Mouse (Mus musculus) frontal cortex, postnatal 36 days (tissue): ENCODE measurements around the gene Ston2.

Experiments used
- DNase-seq, 2 experiments: peaks; one replicate each; pipeline ENCODE4 v3.0.0; 2022; ENCODE audit warnings: low spot score in 2 of 2

The Ston2 gene

DNA sequence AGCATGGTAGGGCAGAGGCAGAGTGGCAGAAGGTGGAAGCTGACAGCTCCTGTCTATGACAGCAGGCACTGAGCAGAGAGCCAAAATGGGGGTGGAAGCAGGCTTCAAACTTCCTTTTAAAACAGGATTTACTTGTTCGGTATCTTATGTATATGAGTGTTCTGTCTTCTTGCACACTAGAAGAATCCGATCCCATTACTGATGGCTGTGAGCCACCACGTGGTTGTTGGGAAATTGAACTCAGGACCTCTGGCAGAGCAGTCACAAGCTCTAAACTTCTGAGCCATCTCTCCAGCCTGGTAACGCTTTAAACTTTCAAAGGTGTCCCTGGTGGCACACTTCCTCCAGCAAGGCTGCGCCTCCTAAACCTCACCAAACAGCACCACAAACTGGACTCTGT, 85.4 kb downstream of the Ston2 start:
- DNase-seq, result no peak

DNA sequence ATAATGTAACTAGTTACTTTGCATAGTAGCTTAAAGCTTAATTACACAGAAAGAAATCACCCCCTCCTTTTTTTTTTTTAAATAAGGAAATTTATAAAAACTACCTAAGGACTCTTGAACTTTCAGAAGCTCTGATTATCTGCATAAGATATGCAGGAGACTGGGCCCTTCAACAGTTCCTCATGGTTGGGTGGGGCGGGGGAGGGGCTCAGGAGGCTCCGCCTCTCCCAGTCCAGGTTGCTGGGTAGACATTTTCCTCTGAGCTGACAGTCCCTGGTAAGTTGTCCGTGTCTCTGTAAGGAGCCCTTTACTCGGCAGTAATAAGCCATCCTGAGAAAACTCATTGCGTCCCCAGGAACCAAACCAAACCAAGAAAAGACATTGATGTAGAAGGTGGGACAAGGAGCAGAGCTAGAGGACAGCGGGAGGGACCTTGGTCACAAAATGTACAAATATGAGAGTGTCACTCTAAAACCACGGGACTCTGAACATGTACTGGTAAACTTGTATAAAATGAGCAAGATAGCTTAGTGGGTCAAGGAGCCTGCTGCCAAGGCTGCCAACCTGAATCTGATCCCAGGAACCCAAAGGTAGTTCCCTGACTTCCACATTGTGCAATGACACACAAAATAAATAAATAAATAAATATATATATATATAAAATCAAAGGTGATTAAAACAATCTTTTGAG, 88.6 kb downstream of the Ston2 start:
- no peak for DNase-seq

DNA sequence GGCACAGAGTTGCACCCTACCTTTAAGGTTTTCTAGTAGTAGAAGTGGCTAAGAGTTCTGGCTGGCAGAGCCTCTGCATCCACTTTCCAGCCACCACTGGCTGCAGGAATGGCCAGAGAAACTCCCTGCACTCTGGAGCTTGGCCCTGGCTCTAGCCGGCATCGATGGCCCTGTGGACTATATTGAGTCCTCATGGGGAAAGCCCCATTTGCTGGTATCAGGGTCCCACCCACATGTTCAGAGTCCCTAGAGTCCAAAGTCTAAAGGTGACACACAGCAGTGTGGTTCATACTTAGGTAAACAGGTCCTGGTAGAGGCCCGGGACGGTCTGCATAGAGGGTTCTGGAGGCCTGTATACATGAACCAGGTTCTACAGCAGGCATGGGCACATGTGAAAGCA, 92.0 kb downstream of the Ston2 start:
- no peak for DNase-seq

DNA sequence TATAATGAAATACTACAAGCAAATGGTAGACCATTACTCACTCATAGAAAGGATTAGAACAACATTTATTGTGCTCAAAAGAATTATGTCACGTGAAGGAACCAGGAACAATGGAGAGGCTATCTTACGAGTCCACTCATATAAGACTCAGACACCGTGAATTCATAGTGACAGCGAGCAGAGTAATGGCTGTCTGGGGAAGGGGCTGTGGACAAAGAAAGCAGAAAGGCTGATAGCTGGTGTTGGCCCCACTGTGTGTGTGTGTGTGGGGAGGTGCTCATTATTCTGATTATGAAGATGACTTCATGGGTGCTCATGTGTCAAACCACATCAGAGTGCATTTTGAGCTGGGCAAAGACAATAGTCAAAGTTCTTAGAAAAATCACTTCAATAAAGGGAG, 92.4 kb downstream of the Ston2 start:
- no peak for DNase-seq

DNA sequence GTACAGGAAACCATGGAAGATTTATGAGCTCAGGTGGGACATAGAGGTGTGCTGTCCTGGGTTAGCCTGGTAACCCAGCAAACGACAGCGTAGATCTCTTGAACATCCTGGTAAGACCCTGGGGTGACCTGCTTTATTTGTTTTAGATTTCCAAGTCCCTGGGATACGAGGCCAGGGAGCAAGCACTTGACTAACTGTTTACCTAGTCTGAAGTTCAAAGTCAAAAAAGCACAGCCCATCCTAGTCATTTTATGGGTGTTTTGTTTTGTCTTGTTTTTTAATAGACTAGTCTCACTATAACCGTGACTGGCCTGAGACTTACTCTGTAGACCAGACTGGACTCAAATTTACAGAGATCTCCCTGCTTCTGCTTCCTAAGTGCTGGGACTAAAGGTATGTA, 93.4 kb downstream of the Ston2 start:
- no peak for DNase-seq

DNA sequence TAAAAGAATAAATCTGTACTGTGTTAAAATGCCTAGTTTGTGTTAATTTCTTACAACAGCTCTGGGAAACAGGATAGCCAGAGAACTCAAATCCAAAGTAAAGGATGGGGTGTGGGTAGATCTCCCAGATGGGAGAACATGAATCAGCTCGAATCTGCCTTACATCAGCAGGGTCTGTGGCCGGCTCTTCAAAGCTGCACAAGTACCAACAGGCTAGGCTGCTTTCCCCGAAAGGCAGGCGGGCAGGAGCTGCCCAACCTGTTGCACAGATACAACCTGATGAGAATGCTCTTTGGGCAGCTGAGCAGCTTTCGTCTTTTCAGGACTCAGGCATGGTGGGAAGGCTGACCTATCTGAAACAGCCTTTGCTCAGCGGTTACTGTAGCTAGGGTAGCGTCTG, 94.6 kb downstream of the Ston2 start:
- no peak for DNase-seq

DNA sequence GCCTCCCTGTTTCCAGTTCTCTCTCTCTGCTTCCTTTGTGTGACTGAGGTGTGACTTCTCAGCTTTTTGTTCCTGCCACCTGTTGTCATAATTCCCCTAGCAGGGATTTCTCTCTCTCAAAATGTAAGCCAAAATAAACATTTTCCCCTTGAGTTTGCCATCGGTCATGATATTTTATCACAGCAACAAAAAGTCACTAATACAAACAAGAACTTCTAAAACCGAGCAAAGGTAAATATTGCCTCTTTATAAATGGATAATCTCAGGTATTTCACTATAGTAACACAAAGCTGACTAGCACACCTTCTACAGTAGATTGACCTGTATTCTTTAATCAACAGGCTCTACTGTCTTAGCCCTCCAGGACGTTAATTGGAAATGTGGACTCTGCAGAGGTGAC, 95.2 kb downstream of the Ston2 start:
- DNase-seq, result no peak

DNA sequence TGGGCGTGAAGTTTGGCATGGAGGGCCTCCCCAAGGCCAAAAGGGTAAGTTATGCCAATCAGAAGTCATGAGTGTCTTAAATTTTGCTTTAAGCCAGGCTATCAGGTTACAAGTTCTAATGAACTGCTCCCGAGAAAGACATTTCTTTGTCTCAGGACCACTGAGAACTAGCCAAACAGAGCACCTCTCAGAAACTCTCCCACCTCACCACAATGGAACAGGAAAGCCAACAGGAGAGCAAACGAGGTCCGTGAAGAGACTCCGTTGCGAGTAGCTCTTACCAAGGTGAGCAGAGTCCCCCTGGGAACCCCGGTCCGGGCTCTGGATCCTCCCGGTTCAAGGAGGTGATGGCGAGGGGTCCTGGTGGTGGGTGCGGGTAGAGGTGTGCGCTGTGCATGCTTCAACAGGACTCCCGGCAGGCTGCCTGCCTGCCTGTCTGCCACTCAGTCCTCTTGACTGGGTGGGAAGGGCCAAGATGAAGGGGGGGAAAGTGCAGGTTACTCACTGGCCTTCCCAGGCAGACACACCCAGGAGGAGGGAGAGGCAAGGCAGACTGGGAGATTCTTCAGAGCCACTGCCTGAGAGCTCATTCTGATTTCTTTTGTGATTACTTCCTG, 102.4 kb downstream of the Ston2 start:
- DNase-seq, result no peak

DNA sequence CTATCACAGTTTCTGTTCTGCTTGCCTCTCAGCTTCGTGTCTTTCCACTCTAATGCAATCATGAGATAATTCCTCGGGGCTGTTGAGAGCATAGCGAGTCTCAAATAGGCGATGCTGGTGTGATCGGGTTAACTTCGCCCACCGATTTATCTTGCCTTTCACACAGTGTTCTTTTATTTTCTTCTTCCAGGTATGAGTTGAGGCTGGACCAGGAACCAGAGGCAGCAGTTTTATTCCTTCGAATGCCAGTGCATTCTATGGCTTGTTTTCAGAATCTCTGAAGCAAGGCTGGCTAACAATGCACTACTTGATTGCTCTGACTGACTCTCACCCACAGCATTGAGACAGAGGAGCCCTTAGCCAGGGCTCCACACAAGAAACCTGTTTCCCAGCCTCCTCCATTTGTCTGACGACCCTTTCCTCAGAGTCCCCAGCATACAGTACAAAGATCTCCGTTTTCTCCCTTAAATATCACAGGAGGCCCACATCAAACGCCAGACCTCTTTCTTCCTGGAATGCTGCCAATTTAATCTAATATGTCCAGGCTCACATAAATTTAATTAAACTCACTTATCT, 103.3 kb downstream of the Ston2 start:
- no peak for DNase-seq

DNA sequence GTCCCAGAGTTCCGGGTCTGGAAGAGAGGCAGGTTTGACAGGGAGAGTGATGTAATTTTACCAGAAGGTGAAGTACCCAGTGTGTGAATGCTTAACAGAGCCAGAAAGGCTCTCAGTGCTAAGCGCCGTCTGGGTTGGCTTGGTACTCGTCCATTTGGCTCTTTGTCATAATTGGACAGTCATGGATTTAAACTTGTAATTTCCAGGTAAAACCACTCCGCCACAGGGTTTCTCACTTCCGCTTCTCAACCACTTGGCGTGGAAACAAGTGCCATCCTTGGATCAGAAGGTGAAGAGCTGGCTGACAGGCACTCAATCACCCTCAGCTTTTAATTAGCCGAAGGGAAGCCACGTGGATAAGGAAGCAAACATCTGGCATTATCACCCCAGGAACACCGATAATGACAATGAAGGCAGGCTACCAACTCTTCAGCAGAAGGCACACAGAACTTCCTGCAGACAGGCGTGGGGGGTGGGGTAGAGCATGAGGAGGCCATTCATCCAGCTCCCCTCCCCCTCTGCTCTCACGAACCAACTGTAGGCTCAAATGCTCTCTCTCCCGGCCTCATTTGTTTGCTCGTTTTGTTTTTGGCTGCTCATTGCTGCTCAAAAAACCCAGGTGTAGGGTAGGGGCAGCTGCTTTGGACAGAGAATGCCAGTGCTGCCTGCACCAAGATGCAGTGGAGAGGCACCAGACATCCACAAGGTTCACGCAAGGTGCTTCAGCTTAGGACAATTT, 103.9 kb downstream of the Ston2 start:
- DNase-seq, result no peak

DNA sequence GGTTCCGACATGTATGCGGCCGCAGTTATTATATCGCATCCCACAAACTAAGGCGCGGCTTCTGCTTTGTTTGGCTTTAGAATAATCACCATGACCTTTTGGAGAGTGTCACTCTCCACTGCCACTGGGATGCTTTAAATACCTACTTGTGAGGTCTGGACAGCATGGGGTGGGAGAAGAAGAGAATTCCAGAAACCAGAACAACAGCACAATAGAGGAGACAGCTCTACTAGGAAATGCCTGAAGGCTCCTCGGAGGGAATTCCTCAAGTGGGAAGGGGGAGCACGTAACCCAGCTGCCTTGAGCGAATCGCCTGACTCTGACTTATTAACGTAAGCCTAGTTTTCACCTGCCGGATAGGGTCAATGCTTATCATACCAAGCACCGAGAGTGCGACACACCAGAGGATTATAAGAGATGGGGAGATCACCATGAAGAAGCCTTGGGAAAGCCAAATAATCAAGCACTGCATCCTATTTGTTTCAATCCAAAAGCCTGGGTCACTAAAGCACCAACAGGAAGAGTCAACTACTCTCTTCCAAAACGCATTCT, 104.6 kb downstream of the Ston2 start:
- no peak for DNase-seq

DNA sequence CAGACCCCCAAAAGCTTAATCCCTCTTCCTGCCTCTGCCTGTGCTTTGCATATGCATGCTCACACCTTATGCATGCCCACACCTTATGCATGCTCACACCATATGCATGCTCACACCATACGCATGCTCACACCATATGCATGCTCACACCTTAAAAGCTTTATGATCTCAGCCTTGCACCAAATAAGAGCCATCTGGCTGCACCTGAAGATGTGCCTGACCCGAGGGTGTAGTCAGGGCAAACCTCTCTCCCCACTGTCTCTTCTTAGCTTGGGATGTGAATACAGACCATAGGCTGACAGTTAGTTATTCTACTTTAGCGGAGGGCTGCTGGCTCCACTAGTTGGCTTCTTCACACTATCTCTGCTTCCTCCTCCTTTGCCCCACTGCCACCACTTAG, 105.1 kb downstream of the Ston2 start:
- no peak for DNase-seq

DNA sequence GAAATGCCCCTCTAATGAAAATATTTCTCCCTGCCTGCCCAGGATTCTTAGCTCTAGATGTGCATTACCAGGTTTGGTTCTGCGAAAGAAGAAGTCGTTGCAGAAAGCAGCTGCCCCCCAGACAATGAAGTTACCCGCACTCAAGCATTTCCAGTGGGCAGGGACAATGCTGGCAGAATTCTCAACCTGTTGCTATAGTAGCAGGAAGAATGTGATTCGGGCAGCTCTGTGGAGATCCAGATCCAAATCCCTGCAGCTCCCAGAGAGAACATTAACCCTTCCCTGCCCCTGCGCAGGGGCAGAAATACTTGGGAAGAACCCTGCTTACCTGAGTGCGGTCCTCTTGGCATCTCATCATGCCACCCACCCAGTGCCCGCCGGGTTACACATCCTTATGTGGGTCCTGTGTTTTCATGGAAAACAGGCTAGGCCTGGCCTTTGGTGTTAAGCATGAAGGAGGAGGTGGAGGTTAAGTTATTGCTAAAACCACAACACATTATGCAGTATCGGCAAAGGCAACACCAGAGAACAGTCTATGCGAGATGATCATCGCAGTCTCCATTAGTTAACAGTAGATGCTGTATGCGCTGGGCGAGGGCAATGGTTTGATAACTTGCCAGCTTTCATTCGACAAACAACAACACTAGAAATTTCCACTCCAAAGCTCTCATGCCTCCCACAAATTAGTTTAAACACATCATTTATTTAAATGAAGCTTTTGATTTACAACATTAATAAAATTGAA, 108.7 kb downstream of the Ston2 start:
- DNase-seq, result peak; percentile 11 to 28

DNA sequence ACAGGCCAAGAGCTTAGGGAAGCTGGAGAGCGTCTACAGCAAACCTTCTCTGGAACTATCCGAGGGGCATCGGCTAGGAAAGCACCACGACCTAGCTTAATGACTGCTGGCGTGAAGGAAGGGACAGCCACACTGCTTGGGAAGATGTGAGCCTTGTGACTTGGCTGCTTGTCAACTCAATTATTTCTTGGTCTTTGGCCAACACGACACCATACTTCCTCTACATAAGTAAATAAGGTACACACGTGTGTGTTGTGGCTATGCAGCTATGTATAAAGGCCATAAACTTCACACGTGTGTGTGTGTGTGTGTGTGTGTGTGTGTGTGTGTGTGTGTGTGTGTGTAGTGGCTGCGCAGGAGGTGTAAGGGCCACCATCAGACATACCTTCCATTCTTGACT, 112.2 kb downstream of the Ston2 start:
- no peak for DNase-seq

DNA sequence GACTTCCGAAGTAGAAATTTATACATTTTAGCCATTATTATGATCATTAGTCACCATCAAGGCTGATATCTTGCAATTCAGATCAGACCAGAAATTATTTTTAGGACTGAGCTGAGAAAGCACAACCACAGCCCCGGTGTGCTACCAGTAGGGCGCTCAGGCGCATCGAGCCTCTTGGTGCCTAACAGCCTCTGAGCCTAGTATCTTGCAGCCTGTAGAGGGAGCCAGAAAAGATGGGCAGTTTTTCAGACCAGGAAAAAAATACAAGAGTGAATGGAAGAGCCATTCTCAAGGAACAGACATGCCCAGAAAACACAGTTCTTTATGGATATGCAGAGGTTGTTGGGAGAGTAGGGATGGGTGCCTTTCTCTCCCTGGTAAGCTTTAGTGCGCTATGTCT, 115.0 kb downstream of the Ston2 start:
- DNase-seq, result no peak

DNA sequence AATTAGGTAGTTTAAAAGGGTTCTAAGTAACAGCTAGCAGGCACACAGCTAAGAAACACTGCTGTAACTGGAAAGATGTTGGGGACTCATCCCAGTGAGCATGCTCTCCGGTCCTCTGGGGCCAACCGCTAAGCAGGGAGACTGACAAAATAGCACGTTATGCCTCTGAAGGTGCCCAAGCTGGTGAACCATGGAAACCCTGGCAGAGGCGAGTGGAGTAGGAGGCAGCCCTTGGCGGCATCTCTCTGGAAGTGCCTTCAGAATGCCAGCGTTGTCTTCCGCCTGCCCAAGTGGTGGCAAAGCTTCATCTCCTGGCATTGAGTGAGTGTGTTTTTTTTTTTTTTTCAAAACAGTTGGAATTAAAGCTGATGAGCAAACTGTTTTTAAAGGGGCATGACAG, 115.7 kb downstream of the Ston2 start:
- peak; percentile 24 to 43 for DNase-seq

DNA sequence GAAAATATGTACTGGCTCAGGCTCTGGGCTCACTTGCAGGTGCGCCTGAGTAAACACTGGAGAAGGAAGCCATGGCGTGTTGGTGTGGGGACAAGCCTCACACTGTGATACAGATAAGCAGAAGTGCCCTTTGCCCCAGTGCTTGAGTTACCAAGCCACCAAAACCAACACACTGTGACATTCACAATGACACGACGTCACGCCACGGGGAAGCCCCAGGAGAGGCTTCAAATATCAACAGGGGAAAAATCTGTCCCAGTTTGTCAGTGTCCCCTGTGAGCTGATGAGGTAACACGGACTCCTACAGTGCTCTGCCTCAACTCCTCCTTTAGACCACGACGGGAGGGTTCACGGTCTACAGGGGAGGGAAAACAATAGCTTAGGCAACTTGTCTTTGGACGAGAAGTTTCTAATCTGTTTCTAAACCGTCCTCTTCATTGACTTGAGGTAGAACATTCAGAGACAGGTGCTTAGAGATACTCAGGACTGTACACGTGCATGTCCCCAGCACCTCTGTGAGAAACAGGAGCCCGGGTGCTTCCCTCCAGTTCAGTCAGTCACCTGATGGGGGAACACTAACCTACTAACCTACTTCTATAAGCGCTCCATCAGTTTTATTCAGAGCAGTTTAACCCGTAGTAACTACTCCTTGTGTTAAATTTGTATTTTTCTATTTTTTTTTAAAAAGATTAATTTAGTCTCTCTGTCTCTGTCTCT, 119.5 kb downstream of the Ston2 start:
- DNase-seq, result no peak

DNA sequence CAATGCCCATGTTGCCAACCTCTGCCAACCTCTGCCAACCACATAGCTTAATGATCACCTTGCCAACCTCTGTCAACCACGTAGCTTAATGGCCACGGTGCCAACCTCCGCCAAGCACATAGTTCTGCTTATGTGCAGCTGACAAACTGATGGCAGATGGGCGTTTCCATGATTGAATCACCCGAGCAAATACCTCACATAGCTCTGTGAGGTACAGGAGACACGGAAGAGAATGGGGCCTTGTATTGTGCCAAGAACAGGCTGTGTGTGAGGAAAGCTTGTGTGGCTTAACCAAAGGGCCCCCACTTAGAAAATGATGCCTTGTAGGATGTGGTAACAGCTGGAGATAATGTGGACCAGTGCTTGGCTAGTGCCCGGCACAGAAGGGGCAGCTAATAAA, 120.4 kb downstream of the Ston2 start:
- DNase-seq, result no peak

DNA sequence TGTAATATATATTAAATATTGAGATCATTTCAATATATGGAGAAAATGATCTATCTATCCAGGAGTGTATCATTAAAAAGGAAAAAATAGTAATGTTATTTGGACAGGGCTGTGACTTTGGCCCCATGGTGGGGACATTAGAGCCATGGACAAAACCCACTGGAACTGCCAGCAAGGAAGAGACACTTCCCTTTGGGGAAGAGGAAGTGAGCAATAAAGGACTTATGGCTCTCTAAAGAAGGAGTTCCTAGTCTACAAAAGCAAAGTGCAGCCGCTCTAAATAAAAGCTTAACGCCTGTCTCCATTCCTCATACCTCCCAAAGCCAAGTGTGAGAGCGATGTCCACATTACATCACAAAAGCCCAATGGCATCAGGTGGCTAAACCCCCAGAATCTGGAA, 121.6 kb downstream of the Ston2 start:
- DNase-seq, result no peak

DNA sequence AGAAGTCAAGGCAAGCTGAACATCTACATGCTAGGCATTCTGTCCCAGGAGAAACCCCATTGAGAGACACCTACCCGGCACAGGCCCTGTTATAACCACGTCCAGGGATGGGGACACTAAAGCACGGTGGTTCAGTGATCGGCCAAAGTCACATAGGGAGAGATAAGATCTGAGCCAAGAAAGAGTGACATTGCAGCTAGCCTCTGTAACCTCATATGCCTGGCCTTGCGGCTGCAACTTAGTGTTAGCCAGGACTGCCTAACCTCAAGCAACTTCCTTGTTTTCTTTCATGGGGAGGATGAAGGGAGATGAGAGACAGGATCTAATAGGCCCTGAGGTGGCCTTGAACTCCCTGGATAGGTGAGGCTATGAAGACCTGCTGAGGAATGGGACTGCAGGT, 122.8 kb downstream of the Ston2 start:
- DNase-seq, result no peak

DNA sequence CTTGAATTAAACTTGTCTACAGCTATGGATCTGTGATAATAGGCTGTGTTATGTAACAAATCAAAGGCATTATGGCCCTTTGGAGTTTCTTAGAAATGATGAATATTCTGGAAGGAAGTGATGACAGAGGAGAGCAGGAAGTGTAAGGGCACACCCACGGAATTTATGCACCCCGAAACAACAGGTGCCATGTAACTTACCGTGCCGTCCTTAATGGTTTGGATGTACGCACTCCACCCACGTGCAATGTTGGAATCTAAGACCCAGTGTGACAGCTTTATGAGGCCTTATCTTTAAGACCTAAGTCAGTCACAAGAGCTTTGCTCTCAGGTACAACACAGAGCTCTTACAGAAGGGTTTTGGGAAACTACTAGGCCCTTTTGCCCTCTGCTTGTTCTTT, 124.9 kb downstream of the Ston2 start:
- no peak for DNase-seq
